Mouse (Mus musculus) CD4-positive helper T cell, adult 2 months (primary cell): ENCODE measurements around the gene Gm498.

Experiments used
- DNase-seq: peaks from one replicate; pipeline ENCODE4 v3.0.0-alpha.2; 2012; ENCODE audit warnings: low read depth, missing footprints, low spot score

Gene Gm498

DNA sequence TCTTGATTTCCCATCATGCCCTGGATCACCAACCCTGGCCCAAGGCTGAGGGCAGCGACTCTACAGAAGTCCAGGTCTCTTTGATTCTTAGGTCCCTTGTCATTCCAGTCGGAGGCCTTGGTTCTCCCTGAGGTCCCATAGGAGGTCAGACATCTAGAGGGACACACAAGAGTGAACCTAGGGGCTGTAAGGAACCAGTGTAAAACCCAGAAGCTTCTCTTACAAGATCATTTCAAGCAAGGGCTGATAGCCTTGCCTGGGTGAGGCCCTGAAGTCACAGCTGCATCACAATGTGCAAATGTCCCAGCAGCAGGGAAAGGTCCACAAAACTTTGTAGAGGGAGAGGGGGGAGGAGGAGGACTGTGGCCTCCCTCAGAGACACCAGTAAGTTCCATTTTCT lies at the start of gene Gm498:
Gene Gm498, plus strand, starts transcription at position 301 of the 400 bp plus-strand sequence.
- DNase-seq: no peak

DNA sequence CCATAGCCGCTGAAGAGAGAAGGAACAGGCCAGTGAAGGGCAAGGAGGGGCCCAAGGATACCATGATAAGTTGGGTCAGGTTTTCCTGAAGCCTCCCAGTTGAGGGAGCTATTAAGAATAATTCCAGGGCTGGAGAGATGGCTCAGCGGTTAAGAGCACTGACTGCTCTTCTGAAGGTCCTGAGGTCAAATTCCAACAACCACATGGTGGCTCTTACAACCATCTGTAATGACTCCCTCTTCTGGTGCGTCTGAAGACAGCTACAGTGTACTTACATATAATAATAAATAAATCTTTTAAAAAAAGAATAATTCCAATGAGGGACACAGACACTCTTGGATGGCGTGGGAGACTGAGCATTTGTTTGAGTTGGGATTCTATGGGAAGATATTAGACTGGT lies 47.4 kb upstream of the Gm498 start:
- DNase-seq: no peak

- DNase-seq: no peak
Measured at GRCm38 (mm10) chr7:143821241-143821640, 45.4 kb upstream of the Gm498 start.

- peak; percentile 98 for DNase-seq
Measured at GRCm38 (mm10) chr7:143822375-143823265, 44.0 kb upstream of the Gm498 start, which contains the start of the genes Nadsyn1 and Dhcr7. Gene Nadsyn1 (minus strand): TSS chr7:143822849. Gene Dhcr7 (plus strand): TSS chr7:143823145.

GRCm38 (mm10) chr7:143823266-143823605 lies 43.4 kb upstream of the Gm498 start:
- DNase-seq: no peak

DNA sequence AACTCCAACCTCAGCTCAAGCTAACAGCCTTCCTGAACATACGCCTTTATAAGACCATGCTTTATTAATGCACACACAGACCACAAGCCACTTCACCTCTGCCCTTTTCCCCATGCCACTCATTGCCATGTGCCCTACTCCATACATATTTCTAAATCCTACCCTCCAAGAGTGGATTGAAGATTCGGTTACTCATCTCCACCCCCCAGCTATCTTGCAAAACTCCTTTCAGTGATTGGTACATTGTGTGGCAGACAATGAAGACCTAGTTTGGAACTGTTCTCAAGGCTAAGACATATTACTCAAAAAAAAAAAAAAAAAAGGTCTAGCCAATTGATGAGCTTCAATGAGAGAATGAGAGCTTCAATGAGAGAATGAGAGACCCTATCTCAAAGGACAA lies 39.7 kb upstream of the Gm498 start:
- DNase-seq: no peak

GRCm38 (mm10) chr7:143829504-143830331 lies 36.9 kb upstream of the Gm498 start:
- peak; percentile 98 for DNase-seq

DNA sequence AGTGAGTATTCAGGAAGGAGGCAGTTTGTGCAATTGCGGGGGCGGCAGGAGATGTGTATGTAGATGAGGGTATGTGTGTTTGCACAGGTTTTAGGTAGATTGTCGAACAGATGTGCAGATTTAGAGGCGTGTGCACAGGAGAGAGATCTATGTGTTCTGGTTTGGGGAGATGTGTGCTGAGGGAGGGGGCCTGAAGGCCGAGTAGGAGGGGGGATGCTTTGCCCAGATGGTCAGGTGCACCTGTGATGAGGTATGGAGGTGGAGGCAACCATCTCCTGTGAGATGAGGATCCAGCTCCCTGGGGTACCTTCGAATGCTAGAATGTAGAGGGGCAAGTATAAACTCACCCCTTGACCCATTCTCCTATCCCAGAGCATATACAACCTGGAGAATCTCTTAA lies 36.2 kb upstream of the Gm498 start:
- DNase-seq: no peak

DNA sequence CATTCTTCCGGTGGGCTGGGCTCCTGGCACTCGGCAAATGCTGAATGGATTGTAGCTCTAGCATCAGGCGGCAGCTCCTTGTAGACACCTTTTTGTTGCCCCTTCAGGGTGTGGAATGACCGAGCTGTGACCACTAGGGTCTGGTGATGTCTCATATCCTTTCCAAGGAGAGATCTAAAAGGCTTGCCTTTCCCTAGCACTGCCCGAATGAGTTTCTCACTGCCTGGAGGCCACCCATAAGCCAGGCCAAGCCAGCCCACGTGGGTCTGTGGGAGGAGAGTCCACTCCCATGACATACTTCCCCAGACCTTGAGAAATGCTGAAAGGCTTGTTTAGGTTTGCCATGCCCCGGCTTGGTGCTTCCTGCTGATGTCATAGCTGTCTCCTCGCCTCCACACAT lies 34.4 kb upstream of the Gm498 start:
- no peak for DNase-seq

DNA sequence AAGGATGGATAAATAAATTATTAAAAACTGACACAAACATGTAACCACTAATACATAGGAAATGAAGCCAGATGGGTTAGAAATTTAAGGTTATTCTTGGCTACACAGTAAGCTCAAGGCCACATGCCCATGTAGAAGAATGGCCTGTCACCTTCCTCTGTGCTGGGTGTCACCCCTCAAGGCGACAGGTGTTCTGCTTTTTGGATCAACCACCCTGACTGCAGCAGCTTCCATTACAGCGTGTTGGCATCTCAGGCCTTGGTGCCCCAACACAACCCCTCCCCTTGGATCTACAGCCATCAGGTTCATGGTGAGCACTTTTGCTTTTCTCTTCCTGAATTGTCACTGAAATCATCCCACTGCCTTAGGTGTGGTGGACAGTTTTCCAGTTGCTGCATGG lies 34.0 kb upstream of the Gm498 start:
- DNase-seq: no peak

GRCm38 (mm10) chr7:143833581-143834190 lies 33.0 kb upstream of the Gm498 start:
- no peak for DNase-seq

DNA sequence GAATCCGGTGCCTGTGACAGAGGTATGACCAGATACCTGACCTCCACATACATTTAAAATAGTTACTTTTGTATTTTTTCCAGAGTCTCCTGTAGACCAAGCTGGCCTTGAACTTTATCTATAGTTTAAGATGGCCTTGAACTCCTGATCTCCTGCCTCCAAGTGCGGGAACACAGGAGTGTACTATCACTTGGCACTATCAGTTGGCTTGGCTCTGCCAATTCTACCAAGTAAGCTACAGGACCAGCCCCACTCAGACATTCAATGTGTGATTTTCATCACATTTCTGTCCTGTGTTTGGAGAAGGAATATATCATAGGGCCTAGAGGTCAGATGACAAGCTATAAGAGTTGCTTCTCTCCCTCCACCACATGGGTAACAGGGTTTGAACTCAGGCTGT lies 32.3 kb upstream of the Gm498 start:
- DNase-seq: no peak

GRCm38 (mm10) chr7:143834972-143835371 lies 31.7 kb upstream of the Gm498 start:
- DNase-seq: no peak

DNA sequence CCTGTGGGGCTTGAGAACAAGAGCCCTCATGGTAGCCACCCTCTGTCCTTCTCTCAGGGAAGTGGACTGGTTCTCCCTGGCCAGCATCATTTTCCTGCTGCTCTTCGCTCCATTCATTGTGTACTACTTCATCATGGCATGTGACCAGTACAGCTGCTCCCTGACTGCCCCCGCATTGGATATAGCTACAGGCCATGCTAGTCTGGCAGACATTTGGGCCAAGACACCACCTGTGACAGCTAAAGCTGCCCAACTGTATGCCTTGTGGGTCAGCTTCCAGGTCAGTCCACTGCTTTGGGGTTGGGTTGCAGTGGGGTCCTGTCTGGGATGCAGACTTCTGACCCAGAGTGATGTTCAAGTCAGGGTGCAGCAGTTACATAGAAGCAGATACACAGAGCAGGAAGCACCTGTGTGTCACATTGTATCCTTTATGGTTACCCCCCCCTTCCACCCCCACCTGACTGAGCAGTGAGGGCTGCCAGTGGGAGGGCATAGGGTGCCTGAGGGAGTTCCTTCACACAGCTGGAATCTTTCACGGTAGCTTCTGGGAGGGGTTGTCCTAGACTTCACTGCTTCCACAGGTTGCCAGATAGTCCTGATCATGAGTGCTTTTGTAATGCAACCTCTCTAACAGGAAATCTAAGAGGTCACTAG lies 28.8 kb upstream of the Gm498 start:
- no peak for DNase-seq

- no peak for DNase-seq
Measured at GRCm38 (mm10) chr7:143840121-143840520, 26.5 kb upstream of the Gm498 start.

- no peak for DNase-seq
Measured at GRCm38 (mm10) chr7:143841301-143841700, 25.3 kb upstream of the Gm498 start.

DNA sequence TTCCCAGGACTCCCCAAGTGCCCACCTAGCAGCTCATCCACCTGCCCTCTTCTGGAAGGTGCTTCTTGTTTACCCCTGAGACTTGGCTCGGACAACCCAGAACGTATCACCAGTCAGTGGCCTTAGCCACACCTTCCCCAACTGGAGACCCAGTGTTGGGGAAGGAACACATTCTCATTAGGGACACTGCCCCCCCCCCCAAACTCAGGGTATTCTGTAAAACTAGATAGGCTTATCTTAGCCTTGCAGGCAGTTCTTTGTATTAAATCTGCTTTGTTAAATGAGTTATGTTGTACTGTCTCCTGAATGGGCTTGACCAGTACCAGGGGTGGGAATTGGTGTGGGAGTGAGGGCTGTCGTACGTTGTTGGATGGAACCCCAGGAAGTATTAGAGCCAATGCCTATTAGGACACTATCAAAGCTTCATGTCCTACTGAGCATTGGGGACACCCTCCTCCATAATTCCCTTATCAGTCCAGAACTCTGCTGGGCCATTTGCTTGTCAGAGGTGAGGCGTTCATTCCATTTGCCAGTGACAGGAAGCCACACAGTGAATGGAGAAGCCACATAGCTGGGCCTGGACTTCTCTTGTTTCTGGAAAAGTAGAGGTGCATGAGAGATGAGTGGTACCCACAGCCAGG lies 18.4 kb upstream of the Gm498 start:
- DNase-seq: no peak

GRCm38 (mm10) chr7:143848768-143849482 lies 17.7 kb upstream of the Gm498 start:
- DNase-seq: no peak

- DNase-seq: no peak
Measured at GRCm38 (mm10) chr7:143868874-143869273, 2.2 kb downstream of the Gm498 start.

GRCm38 (mm10) chr7:143883717-143884116 lies 17.1 kb downstream of the Gm498 start:
- DNase-seq: no peak

DNA sequence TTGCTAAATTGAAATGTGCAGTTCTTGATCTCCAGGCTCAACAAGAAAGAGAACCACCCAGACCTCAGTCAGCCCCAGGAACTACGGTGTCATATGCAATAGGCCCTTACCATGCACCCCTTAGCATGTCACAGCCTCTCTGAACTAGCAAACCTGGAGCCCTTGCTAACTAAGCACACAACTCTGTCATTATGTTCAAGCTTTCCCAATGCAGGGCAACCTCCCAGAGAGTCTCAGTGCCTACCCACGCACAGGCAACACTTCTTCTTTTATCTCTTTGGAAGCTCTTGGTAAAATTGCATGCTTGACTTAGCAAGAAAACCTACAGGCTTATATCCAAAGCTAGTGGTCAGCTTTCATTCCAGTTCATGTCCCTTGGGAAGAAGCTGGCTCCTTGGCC lies 24.5 kb downstream of the Gm498 start:
- DNase-seq: no peak
